Mouse (Mus musculus) lung, adult 2 months (tissue): ENCODE results near the gene Asb5.

ENCODE experiments used
- CTCF ChIP-seq: fragments of 200-500 bp; IDR thresholded peaks from 2 replicates; pipeline ENCODE4 v1.5.1; 2011; ENCODE audit warnings: mild to moderate bottlenecking, low read length, control low read depth; ENCODE audit not compliant: insufficient read depth
- POLR2A ChIP-seq: fragments of 200-500 bp; IDR thresholded peaks from 2 replicates; pipeline ENCODE4 v1.6.1; 2011; ENCODE audit warnings: low read depth, mild to moderate bottlenecking, control low read depth, low read length, borderline replicate concordance; ENCODE audit errors: extremely low read depth

DNA sequence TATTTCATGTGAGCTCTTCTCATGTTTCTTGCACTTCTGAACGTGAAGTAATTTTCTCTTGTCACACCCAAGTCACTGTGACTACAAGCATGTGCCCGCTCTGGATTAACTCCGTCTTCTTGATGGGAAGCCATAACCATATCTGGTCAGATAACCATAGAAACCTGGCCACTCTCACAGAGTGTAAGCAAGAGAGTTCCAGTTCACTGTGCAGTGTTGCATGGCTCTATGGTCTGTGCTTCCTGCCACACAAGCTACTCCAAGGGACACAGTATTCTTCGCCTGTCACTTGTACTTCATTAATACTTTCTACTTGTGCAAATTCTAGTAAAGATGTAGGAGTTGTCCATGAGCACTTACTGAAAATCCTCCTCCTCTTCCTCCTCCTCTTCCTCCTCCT lies 37.4 kb upstream of the Asb5 start:
- TF ChIP-seq POLR2A (no peak), CTCF (no peak)
